Mouse (Mus musculus) stomach, postnatal 0 days (tissue): ENCODE results near the gene Mgll.

Source experiments
- CTCF ChIP-seq: IDR thresholded peaks from 2 replicates; pipeline ENCODE4 v1.5.1; 2016; ENCODE audit warnings: antibody characterized with exemption, low read depth, mild to moderate bottlenecking, moderate library complexity
- EP300 ChIP-seq: optimal IDR thresholded peaks from 2 replicates; pipeline ENCODE3; 2016; ENCODE audit warnings: antibody characterized with exemption

GRCm38 (mm10) chr6:88714200-88714674 lies 10.0 kb upstream of the Mgll start:
- TF ChIP-seq CTCF (no peak), EP300 (no peak)
